Mouse (Mus musculus) brain, adult 2 months (tissue): ENCODE measurements at regions not wholly inside any gene's neighbourhood (a gene's known extent, or its start where the extent isn't known, plus 50 kb on each side); places are given as distances from the start of the nearest gene placed in this dataset.

Source experiments
- DNase-seq: peaks from one replicate; pipeline ENCODE4 v3.0.0; 2011; ENCODE audit warnings: low read depth, low spot score

DNA sequence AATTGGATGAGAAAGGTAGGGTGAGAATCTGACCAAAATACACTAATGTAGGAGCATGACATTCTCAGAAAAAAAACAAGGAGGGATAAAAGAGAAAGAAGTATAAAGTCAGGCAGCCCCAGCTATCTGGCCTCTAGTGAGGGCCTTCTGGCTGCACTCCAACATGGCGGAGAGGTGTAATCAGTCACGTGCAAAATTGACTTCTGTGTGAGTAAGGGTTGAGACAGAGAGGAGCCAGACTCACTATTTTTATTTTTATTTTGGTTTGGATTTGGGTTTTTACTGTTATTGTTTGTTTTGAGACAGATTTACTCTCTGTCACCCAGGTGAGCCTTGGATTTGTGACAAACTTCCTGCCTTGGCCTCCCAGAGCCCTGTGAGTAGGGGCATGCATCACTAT lies 174.0 kb upstream of the Tars start:
- no peak for DNase-seq

- DNase-seq, result no peak
Measured at GRCm38 (mm10) chr15:11572063-11572462, 172.6 kb upstream of the Tars start.

DNA sequence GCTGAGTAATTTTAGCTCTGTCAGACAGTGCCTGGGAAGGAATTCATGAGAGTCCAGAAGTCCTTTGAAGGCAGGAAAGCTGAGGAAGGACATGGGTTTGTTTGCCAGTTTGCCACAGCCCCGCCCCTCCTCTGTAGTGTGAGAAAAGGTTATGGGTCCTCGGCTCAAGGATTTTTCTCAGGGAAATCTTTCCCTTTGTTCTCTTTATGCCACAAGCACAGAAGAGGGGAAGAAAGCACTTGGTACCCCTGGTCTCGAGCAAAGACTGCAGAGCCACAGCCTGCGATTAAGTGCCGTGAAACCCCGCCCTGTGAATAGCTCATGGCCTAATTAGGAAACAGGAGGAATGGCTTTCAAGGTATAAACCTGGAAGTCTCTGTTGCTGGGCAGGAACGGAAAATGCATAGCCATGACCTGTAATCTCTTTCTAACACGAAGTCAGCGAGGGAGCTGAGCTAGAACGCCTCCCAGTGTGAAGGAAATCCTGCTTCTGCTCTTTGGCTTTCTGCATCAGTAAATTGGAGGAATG lies 166.1 kb upstream of the Tars start:
- DNase-seq, result no peak

DNA sequence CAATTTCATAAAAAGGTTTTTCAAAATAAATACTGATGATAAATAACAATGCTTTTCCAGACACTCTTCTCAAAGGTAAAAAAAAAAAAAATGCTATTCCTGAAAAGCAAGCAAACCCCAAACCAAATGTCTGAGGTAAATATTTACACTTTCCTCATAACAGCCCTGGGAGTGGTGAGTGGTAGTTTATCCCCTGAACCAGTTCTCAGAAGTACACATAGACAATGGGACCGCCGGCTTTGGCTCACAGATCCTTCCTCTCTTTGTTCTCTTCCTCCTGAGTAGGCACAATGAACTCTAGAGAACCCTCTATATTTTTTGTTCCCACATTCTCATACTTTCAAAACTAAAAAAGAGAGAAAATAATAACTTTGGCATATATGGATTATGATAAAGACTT lies 153.1 kb upstream of the Tars start:
- no peak for DNase-seq

DNA sequence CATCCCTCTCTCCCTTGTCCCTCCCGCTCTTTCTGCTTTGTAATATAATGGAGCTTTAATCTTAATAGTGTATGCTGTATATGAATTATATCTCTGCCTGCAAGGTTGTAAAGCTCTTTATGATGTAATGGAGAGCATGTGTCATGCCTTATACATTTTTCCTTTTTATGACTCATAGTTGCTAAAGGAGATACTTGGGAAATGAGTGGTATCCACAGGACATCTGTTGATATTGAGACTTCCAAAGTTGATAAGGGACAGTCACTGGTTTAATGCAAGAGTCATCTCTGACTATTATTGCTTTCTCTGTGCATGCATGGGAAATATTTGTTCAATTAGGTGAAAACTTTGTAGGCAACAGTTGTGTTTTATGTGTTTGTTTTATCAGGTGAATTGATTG lies 152.6 kb upstream of the Tars start:
- DNase-seq, result no peak

GRCm38 (mm10) chr15:11539485-11539884 lies 140.0 kb upstream of the Tars start:
- DNase-seq, result no peak

DNA sequence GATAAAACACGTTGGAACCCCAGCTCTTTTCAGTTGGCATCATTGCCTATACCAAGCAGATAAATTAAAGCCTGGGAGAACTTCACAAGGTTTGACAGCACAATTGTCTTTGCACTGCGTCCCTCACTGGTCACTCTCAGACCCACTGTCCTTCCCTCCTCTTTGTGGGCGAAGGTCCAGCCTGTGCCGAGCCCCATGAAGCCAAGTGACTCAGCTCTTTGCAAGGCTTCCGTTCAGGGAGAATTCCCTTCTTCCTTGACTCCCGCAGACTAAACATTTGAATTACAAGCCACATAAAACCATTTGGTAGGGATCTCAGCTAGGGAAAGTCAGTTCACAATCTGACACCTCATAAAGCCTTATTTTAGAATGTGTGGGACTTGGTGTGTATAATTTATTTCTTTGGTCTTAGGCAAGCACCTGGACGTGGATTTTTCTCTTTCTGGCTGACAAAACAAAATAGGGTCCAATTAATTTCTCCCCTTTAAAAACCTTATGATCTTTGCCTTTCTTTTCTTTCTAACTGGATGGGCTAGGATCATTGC lies 136.7 kb upstream of the Tars start:
- no peak for DNase-seq

GRCm38 (mm10) chr15:11534404-11535251 lies 135.2 kb upstream of the Tars start:
- DNase-seq, result no peak

DNA sequence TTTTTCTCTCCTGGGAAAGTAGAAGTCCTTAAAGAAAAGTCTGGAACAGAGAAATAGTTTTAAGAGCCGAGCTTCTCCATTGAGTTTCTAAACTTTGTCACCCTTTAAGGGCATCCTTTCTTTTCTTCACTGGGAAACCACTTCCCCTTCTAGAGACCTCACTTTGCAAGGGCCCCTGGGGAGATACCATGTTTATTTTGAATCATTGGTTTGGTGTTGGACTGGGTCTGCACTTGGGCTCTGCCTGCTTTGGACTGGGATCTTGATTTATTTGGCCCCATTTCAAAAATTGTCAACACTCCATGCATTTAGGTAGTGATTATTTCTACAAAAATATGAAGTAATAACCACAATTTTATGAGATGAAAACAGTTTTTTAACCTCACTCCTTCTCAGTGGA lies 134.2 kb upstream of the Tars start:
- no peak for DNase-seq

GRCm38 (mm10) chr15:11533002-11533610 lies 133.6 kb upstream of the Tars start:
- DNase-seq, result no peak

DNA sequence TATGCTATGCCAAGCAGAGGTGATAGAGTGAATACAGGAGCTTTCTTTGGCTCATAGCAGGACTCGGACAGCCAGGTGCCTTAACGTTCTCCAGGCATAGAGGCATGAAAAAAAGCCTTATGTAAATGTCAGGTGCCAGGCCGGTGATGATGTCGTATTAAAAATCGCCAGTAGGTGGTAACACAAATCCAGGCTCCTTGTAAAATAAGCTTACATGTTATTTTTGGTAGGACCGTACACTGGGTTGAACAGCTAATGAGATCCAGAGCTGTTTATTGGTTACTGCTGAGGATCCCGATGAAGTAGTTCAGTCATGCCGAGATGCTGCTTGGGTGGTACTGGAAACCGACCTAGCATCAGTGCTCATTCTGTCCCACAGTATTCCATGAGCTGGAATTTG lies 133.1 kb upstream of the Tars start:
- DNase-seq, result no peak

DNA sequence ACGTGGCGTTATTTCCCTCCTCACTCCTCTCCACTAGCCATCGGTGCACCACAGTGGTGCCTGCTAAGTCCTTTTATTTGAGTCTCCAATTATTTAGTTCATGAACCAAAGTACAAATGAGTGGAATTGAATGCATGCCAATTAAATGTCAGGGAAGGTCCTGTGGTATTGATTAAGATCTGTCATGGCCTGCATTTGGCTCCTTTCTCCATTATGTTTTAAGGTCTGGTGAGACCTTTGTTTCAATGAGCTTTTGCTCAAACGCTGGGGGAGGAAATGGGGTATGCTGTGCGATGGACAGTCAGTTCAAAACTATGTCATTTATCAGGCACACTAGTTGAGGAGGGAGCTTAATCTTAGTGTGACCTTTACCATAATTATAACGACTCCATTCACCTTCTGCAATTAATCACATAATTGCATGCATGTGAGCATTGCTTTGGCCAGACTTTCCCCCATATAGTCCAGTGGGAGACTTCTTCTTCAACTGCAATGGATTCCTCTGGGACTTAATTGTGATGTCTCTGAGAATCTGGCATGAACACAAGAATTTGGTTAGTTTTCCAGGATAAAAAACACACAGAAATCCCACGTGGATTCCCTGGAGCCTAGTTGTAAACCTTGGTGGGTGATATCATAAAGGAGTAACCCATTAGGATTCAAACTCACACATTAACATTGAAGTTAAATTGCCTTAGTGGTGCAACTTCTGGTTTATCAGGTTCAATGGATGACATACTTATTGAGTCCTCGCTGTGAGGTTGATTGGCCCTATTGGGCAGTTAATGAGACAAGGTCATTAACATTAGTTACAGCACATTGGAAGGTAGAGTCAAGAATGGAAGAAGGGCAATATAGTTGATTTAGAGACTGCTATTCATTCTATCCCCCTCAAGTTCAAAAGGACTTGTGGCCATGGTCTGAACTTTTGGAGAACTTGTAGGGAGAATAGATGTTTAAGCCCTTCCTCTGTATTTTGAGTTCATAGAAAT lies 130.7 kb upstream of the Tars start:
- no peak for DNase-seq

- DNase-seq, result no peak
Measured at GRCm38 (mm10) chr15:11524337-11525106, 125.1 kb upstream of the Tars start.

- no peak for DNase-seq
Measured at GRCm38 (mm10) chr15:11518565-11518964, 119.1 kb upstream of the Tars start.

GRCm38 (mm10) chr15:11517892-11518291 lies 118.4 kb upstream of the Tars start:
- no peak for DNase-seq

DNA sequence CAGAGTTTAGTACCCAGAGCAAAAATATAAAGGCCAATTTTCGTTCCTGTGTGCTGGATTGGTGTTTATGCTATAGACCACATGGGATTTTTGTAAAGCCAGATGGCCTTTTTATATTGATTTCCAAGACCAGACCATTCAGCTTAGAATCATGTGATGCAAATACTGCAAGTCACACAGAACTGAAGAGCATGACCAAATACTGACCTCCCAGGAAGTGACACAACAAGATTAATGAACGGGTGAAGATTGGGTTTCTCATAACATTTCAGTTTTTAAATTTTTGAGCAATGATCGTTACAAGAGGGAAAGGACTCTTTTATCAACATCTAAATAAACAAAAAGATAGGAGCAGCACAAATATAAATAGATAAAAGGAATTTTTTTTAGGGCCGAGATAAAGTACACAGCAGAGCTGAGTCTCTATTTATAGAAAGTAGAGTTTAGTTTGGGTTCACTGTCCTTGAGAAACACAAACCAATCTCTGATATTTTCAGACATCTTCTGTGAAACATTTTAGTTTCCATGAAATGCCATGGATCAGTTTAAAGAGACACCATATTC lies 105.7 kb upstream of the Tars start:
- DNase-seq, result no peak

- peak; percentile 9 for DNase-seq
Measured at GRCm38 (mm10) chr15:11496436-11496835, 97.0 kb upstream of the Tars start.

GRCm38 (mm10) chr15:11489116-11489515 lies 89.7 kb upstream of the Tars start:
- no peak for DNase-seq

DNA sequence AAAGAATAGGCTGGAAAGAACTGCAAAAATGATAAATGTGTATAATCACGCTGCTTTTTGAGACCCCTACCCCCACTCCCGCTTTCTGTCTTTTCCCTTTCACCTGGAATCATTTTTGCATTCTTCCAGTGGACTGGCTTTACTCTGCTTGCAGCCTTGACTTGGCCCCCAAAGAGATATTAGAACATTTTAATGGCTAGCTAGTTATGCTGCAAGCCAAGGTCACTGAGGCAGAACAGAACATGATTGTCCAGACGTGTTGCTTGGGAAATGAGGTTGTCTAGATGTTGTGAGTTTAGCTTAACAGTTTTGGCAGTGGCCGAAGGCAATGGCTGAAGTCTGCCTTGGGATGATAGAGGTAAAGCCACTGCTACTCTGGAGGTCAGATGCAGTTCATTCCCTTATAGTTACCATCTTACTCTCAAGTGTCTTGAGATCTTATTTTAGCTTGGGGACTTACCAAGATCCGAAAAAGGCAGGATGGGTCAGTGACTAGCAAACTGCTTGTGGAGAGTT lies 87.9 kb upstream of the Tars start:
- no peak for DNase-seq

DNA sequence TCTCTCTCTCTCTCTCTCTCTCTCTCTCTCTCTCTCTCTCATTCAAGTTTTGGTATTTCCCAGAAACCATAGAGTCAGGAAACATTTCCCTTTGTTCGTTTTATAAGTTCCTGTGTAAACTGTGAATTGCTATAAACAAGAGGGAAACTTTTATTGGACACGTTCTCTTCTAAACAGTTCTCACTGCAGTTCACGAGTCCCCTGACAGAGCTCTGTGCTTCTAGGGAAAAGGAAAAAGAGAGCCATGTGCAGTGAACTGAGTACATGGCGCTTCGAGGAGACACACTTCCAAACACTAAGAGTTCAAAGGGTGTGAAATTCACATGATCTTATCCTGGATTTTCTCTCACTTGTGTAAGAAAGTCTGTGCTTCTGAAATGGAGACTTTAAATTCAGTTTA lies 84.5 kb upstream of the Tars start:
- no peak for DNase-seq
